Mouse (Mus musculus) left cerebral cortex, adult 8-10 months (tissue): ENCODE measurements at regions not wholly inside any gene's neighbourhood (a gene's known extent, or its start where the extent isn't known, plus 50 kb on each side); places are given as distances from the start of the nearest gene placed in this dataset.

ENCODE experiments used
- DNase-seq, 2 experiments: peaks; one replicate each; pipeline ENCODE4 v3.0.0; 2022; ENCODE audit warnings: low spot score in 2 of 2

DNA sequence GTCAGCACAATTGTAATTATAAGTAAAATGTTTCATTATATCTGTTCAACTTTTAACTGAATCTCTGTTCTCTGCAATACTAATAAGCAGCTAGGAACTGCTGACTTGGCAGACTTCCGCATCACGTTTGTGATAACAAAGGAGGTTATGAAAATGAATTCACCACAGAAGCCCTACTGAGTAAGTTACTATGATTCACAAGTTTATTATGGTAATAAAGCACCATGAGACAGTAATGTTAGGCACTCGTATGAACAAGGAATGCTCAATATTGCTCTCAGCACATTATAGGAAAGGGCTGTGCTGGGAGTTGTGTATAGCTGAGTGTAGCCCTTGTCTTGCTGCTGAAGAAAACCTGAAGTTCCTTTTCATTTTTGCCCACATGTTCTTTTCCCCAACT, 238.9 kb upstream of the Pcdh9 start:
- no peak for DNase-seq

DNA sequence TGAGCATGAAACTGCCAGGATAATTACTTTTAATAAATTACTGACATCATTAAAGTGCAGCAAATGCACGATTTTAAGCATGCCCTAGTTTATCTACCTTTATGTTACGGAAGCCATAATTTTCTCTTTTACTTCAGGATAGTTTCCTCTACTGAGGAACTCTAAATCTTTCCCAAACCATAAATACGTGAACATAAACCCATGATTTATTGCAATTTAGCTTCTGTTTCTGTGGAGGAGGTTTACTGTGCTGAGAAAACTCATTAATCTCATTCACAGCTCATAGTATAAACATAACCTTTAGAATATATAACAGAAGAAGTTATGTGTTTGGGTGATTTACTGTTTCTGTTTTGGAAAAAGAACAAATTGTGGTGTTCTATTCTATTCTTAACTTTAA, 233.1 kb upstream of the Pcdh9 start:
- DNase-seq: no peak

DNA sequence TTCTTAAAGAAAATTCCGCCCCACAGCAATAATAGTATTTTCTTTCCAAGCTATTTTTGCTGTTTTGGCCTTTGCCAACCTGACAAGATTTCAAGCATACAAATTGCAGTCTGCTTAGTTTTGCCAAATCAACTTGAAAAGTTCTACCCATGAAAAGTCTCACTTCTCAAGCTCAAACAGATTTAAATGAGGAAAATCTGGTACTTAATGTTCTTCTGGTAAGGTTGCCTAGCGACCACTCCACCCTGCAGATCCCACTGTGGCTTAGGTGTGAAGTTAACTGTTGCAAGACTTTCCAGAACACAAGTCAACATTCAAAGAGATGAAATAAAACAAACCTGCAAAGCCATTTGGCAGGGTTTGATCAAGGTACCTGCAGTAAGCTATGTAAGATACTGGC, 208.4 kb upstream of the Pcdh9 start:
- DNase-seq: peak in 1 of 2 experiments; percentile 9

DNA sequence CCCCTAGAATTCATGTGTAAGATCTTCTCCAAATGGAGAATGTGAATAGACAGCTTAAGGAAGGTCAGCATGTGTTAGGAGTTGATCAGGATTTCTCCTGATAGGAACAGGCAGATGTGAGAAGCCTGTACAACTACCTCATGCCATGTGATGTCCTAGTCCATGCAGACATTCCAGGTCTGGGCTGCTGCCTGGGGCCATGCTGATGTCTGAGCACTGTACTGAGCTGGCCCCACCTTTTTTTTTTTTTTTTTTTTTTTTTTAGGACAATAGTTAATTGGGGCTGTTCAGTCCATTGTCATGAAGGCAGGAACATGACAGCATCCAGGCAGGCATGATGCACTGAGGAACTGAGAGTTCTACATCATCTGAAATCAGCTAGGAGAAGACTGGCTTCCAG, 203.5 kb upstream of the Pcdh9 start:
- no peak for DNase-seq
